Mouse (Mus musculus) lung, adult 2 months (tissue): ENCODE data around the gene Ifnl3.

Experiments
- CTCF ChIP-seq: fragments of 200-500 bp; IDR thresholded peaks from 2 replicates; pipeline ENCODE4 v1.5.1; 2011; ENCODE audit warnings: mild to moderate bottlenecking, low read length, control low read depth; ENCODE audit not compliant: insufficient read depth
- POLR2A ChIP-seq: fragments of 200-500 bp; IDR thresholded peaks from 2 replicates; pipeline ENCODE4 v1.6.1; 2011; ENCODE audit warnings: low read depth, mild to moderate bottlenecking, control low read depth, low read length, borderline replicate concordance; ENCODE audit errors: extremely low read depth

DNA sequence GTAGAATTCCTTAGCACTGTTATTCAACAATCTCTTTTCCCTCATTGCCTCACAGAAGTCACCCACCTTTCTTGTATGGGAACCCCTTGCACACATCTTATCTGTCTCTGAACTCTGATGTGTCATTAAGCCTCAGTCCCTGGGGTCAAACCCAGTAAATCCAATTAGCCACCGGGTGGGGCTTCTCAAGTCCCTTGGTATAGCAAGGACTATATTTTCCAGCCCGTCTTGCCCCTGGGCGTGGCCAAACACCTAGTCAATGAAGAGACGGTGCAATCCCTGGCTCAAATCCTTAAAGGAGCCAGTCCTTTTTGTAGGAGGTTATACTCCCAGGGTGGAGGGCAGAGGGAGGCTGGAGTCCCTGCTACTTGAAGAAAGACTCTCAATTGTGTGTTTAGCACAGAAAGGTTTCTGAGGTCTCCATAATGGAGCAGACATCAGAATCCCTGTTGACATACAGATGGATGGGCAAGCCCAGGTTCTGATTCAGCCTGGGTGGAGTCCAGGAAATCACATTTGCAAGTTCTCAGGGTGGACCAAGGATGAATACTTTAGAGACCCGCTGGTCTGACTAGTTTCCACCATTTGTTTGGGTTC is 33.4 kb downstream of the Ifnl3 start:
- no peak for TF ChIP-seq CTCF
- no peak for TF ChIP-seq POLR2A
